Mouse (Mus musculus) lung, postnatal 0 days (tissue): ENCODE data around the gene Tmem59l.

Source experiments
- CTCF ChIP-seq: IDR thresholded peaks from 2 replicates; pipeline ENCODE4 v1.5.1; 2016; ENCODE audit warnings: antibody characterized with exemption, mild to moderate bottlenecking
- EP300 ChIP-seq: IDR thresholded peaks from 2 replicates; pipeline ENCODE4 v1.6.1; 2016; ENCODE audit warnings: antibody characterized with exemption, mild to moderate bottlenecking, control low read depth

- TF ChIP-seq EP300 (no peak), CTCF (no peak)
Measured at GRCm38 (mm10) chr8:70458462-70458861, 28.7 kb downstream of the Tmem59l start.
